Mouse (Mus musculus) macrophage (primary cell): Measurements from ENCODE around the gene Ldb2. TPM values are rescaled to one million over a fixed set of nuclear protein-coding genes. Genes with fewer than 3 reads are reported as not detected.

ENCODE experiments used
- H3K27ac ChIP-seq: fragments of 350-480 bp; formaldehyde crosslinking; 2 replicates; pipeline ENCODE4 v1.9.0; 2021
- H3K36me3 ChIP-seq: fragments of 350-480 bp; formaldehyde crosslinking; 2 replicates; pipeline ENCODE4 v1.9.0; 2021; ENCODE audit errors: inconsistent target
- H3K4me3 ChIP-seq: fragments of 350-480 bp; formaldehyde crosslinking; 2 replicates; pipeline ENCODE4 v1.9.0; 2021; ENCODE audit errors: inconsistent target
- H3K79me2 ChIP-seq: fragments of 350-480 bp; formaldehyde crosslinking; 2 replicates; pipeline ENCODE4 v1.9.0; 2021; ENCODE audit errors: inconsistent target
- WGBS: methylation state at CpG from one replicate; pipeline ENCODE4 v1.1.7; 2026; ENCODE audit warnings: inconsistent platforms; ENCODE audit not compliant: missing documents; 5-methylcytosine and 5-hydroxymethylcytosine counted together
- polyA plus RNA-seq: library from polyadenylated mRNA; stranded (reverse); fragments of 250-400 nt; gene quantifications from 3 replicates; pipeline ENCODE4 v1.2.4, GENCODE M21; 2018; ENCODE audit warnings: inconsistent platforms

Ldb2 gene
- polyA plus RNA-seq, 1 experiment from 2014 or later, result not detected

- no peaks in the 10 kb centered on the region for H3K36me3 ChIP-seq
- H3K27ac ChIP-seq, result no peak overlapping the region
- 89% methylated on average over 5 of the region's 5 CpGs for WGBS
- no peak overlapping the region for H3K4me3 ChIP-seq
- H3K79me2 ChIP-seq, result no peaks in the 10 kb centered on the region
Observed at GRCm38 (mm10) chr5:44505221-44505620, 294.3 kb downstream of the Ldb2 start.

- Histone ChIP-seq H3K4me3 (no peak overlapping the region), H3K36me3 (no peaks in the 10 kb centered on the region), H3K27ac (no peak overlapping the region), H3K79me2 (no peaks in the 10 kb centered on the region)
- WGBS, result 82% methylated on average over 5 of the region's 5 CpGs
Observed at GRCm38 (mm10) chr5:44504786-44505185, 294.7 kb downstream of the Ldb2 start.

GRCm38 (mm10) chr5:44498229-44498628 is 301.3 kb downstream of the Ldb2 start:
- WGBS, result 100% methylated on average over 1 of the region's 1 CpGs
- no peaks in the 10 kb centered on the region for H3K79me2 ChIP-seq
- H3K4me3 ChIP-seq, result no peak overlapping the region
- no peaks in the 10 kb centered on the region for H3K36me3 ChIP-seq
- no peak overlapping the region for H3K27ac ChIP-seq

- H3K4me3 ChIP-seq, result no peak overlapping the region
- H3K36me3 ChIP-seq, result no peaks in the 10 kb centered on the region
- H3K27ac ChIP-seq, result no peak overlapping the region
- H3K79me2 ChIP-seq, result no peaks in the 10 kb centered on the region
- WGBS, result 93% methylated on average over 3 of the region's 3 CpGs
Observed at GRCm38 (mm10) chr5:44496854-44497253, 302.6 kb downstream of the Ldb2 start.

- H3K79me2 ChIP-seq, result no peaks in the 10 kb centered on the region
- no peaks in the 10 kb centered on the region for H3K36me3 ChIP-seq
- 73% methylated on average over 4 of the region's 4 CpGs for whole genome bisulfite sequencing
- no peak overlapping the region for H3K4me3 ChIP-seq
- H3K27ac ChIP-seq, result no peak overlapping the region
Observed at GRCm38 (mm10) chr5:44495092-44495491, 304.4 kb downstream of the Ldb2 start.

- H3K27ac ChIP-seq, result no peak overlapping the region
- H3K4me3 ChIP-seq, result no peak overlapping the region
- H3K36me3 ChIP-seq, result no peaks in the 10 kb centered on the region
- WGBS, result 84% methylated on average over 9 of the region's 9 CpGs
- H3K79me2 ChIP-seq, result no peaks in the 10 kb centered on the region
Observed at GRCm38 (mm10) chr5:44494133-44494532, 305.3 kb downstream of the Ldb2 start.

GRCm38 (mm10) chr5:44491526-44491925 is 308.0 kb downstream of the Ldb2 start:
- H3K4me3 ChIP-seq, result no peak overlapping the region
- WGBS, result 58% methylated on average over 1 of the region's 1 CpGs
- no peak overlapping the region for H3K27ac ChIP-seq
- no peaks in the 10 kb centered on the region for H3K36me3 ChIP-seq
- no peaks in the 10 kb centered on the region for H3K79me2 ChIP-seq

- no peaks in the 10 kb centered on the region for H3K79me2 ChIP-seq
- WGBS, result 73% methylated on average over 6 of the region's 6 CpGs
- no peak overlapping the region for H3K4me3 ChIP-seq
- no peaks in the 10 kb centered on the region for H3K36me3 ChIP-seq
- no peak overlapping the region for H3K27ac ChIP-seq
Observed at GRCm38 (mm10) chr5:44490462-44490861, 309.0 kb downstream of the Ldb2 start.

GRCm38 (mm10) chr5:44483426-44484106 is 315.9 kb downstream of the Ldb2 start:
- Histone ChIP-seq H3K36me3 (no peaks in the 10 kb centered on the region), H3K79me2 (no peaks in the 10 kb centered on the region), H3K4me3 (no peak overlapping the region), H3K27ac (no peak overlapping the region)
- 88% methylated on average over 11 of the region's 11 CpGs for WGBS

- H3K27ac ChIP-seq, result no peak overlapping the region
- H3K36me3 ChIP-seq, result no peaks in the 10 kb centered on the region
- no peak overlapping the region for H3K4me3 ChIP-seq
- WGBS, result 90% methylated on average over 4 of the region's 4 CpGs
- H3K79me2 ChIP-seq, result no peaks in the 10 kb centered on the region
Observed at GRCm38 (mm10) chr5:44481406-44481805, 318.1 kb downstream of the Ldb2 start.

GRCm38 (mm10) chr5:44476356-44476755 is 323.1 kb downstream of the Ldb2 start:
- H3K4me3 ChIP-seq, result no peak overlapping the region
- WGBS, result 70% methylated on average over 3 of the region's 4 CpGs

GRCm38 (mm10) chr5:44475543-44475942 is 323.9 kb downstream of the Ldb2 start:
- Histone ChIP-seq H3K36me3 (no peaks in the 10 kb centered on the region), H3K79me2 (no peaks in the 10 kb centered on the region), H3K4me3 (no peak overlapping the region), H3K27ac (no peak overlapping the region)
- 78% methylated on average over 1 of the region's 1 CpGs for whole genome bisulfite sequencing

More at GRCm38 (mm10) chr5:44476356-44476755, 323.1 kb downstream of the Ldb2 start:
- Histone ChIP-seq H3K27ac (no peak overlapping the region), H3K79me2 (no peaks in the 10 kb centered on the region), H3K36me3 (no peaks in the 10 kb centered on the region)

GRCm38 (mm10) chr5:44473857-44474762 is 325.4 kb downstream of the Ldb2 start:
- no peaks in the 10 kb centered on the region for H3K79me2 ChIP-seq
- no peak overlapping the region for H3K4me3 ChIP-seq
- 92% methylated on average over 6 of the region's 10 CpGs for WGBS
- H3K27ac ChIP-seq, result no peak overlapping the region
- H3K36me3 ChIP-seq, result no peaks in the 10 kb centered on the region

GRCm38 (mm10) chr5:44465238-44465637 is 334.2 kb downstream of the Ldb2 start:
- WGBS, result 65% methylated on average over 4 of the region's 4 CpGs
- Histone ChIP-seq H3K27ac (no peak overlapping the region), H3K36me3 (no peaks in the 10 kb centered on the region), H3K4me3 (no peak overlapping the region), H3K79me2 (no peaks in the 10 kb centered on the region)
